Mouse (Mus musculus) adrenal gland, postnatal 14 days (tissue): ENCODE measurements around the gene Nrde2. TPM values are rescaled to one million over a fixed set of nuclear protein-coding genes. Genes with fewer than 3 reads are reported as not detected.

Experiments used
- DNase-seq: peaks from one replicate; pipeline ENCODE4 v3.0.0; 2021; ENCODE audit warnings: mixed read lengths
- total RNA-seq: library from RNA; stranded (reverse); gene quantifications from 2 replicates; pipeline ENCODE4 v1.2.3, GENCODE M21; 2021

Nrde2 gene
- total RNA-seq, 1 experiment from 2014 or later = 13.3 TPM

DNA sequence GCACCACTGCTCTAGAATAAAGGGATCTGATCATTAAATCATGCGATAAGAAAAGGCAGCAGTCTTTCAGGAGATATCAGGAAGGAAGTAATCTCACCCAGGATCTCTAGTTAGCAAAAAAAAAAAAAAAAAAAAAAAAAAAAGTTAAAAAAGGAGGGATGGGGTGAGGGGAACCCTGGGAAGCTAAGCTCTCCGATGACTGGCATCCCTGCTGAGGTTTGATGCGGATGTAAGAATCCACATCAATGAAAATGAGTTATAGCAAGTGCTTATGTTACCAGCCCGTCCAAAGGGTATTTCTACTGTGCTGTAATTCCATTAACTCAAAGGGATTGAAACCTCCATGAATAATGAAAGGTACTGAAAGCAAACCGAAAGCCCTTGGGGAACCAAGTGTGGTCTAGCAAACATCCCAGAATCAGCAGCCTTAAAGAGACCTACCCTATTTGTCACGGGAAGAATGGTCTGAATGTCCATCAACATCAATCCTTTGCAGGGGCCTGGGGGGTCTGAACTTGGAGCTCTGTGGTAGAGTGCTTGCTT is 19.5 kb upstream of the Nrde2 start:
- DNase-seq = no peak

DNA sequence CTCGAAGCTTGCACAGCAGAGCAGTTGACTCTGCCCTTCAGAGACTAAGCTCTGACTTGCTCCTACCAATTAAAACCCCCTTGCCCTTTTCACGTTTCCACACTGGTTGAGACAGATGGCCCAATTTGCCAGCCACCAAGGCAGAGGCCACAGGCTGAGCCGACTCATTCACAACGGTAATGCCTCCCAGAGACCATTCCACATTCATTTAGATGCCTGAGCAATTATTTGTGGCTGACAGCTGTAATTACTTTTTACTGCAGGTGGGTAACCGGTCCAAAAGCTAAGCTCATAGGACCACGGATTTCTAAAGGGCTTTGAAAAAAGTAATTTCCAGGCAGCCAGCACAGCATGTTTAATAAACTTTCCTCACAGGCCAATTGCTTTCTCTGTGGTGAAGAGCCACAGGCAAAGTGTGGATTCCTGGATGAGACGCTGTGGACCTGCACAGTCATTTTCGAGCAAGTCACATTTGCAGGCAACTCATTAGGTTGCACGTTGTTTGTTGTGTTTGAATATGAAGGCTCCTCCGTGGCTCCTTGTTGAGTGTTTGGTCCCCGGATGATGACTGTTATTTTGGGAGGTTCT is 17.1 kb upstream of the Nrde2 start:
- DNase-seq = no peak

DNA sequence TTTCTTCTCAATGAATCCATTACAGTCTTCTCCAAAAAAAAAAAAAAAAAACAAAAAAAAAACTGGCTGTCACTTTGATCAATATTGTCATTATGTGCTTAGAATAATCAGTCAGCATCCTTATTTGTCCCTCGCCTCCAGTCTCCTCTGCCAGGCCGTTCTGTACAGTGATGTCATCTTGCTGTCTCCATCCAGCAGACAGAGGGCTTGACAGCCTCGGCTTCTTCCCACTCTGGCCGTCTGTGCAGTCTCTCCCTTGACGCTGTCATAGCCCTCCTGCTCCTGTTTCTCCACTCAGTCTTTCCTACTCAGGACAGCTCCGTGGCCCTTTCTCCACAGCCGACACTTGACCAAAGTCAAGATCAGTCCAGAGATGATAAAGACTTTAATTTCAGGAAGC is 13.0 kb upstream of the Nrde2 start:
- no peak for DNase-seq

DNA sequence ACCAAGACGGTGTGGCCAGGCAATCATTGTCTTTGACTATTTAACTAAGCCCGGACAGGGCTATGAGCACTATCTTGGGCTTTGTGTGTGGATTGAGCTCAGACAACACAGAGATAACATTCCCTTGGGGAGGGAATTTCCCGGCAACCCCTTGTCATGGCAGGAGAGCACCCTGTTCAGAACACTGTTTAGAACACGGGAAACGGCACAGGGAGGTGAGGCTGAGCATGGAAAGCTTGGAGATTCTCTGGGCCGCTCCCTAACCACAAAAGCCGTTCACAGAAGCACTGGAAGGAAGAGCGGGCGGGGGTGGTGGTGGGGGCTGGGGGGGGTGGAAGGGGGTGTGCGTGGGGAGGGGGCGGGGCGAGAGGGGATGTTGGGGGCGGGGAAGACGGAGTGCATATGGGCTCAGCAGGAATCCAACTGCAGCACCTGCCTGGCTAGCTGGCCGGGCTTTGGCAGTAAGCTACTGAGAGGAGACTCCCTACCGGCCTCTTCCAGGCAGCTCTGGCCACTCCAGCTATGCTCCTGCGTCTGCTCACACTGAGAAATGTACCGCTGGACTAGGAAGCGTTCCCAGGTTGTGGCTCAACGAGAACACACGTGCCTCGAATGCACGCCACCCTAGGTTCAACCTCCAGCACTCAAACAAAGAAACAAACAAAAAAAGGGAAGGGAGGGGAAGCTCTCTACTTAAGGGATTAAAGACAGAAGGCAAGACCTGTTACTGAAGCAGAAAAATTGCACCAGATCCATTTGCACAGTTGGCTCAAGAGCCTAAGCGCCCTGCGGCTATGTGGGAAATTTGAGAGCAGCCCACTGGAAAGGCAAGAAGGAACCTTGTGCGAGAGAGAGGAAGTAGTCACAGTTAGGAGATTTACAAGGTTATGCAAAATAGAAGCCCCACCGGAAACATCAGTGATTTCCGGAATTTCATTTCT is 8.7 kb upstream of the Nrde2 start:
- DNase-seq = peak; percentile 26

DNA sequence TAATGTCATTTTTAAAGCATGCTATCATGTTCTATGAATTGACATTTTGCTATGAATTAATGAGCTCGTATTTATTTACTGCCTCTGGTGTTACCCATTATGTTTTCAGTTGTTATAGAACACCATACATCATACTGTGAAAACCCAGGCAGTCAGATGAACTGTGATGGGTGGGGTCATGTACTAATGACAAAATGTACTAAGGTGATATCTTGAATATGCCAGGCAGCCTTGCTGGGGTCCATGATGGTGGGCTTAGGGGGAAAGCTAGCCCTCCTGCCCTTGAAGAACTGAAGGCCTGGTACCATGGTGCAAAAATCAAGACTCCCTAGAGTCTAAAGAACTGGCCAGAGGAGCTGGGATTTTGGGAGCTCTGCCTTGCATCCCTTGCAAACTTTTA is 8.0 kb upstream of the Nrde2 start:
- DNase-seq = no peak

DNA sequence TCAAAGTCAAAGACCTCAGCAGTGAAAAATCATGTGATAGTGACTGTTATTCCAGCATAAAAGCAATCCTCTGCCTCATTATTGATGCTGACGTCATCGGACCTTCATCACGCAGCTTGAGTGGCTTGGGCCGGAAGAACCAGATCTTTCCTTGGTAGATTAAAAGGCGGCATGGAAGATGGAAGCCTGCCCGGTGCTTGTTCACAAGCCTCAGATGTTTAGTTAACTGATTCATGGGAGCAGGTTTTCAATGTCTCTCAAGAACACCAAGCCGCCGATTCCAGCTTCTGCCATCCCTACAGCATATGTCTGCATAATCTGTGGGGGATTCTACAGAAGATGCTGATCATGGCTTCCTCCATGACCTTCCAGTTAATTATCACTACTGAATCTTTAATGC is 7.5 kb upstream of the Nrde2 start:
- DNase-seq = no peak

DNA sequence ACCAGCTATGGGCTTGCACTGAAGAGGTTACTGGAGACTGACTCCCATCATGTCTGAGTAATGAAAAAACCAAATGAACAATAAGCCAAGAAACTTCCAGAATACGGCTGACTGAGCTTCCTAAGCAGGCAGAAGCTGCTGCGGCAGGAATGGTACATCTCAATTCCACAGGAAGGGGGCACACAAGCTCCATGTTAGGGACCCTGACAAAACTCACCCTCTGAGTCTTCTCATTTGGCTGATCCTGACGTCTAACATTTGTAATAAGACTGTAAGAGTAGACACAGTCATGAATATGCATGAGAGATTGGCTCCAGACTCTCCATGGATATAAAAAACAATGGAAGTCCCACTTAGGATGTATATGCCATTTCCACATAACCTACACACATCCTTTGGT is 6.7 kb upstream of the Nrde2 start:
- DNase-seq = peak; percentile 41

DNA sequence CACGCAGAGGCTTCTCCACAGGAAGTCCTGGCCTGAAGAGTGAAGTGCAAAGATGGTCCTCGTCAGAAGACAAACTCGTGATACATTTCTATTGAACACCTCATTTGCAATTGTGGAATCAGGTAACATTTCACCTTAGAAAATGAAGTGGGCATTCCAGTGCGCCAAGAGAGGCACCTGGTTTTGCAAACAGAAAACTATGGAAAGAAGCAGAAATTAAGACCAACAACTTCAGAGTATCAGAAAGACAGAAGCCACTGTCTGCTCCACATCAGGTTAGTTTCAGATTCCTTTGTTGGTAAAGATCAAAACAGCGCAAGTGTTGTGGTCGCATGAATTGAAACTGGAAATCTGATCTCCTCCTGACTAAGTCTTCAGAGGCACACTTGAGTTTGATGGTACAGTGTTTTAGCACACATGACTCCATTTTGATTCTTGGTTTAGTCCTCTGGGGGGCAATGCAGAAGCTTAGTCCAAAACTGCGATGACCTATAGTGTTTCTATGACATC is 5.6 kb upstream of the Nrde2 start:
- DNase-seq = no peak

DNA sequence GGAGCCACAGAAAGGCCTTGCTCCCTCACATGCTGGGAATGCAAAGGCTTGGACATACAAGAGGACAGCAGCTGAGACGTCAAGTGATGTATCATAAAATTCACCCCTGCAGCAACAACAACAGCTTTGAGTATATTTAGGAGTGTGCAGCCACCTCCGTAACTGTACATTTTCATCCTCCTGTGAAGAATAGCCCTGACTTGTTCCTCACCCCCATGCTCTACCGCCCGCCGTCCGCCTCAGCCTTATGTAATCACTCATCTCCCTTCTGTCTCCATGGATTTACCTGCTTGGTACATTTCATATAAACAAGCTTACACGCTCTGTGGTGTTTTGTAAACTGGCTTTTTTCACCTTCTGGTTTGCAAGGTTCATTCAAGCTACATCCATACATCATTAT is 7.0 kb downstream of the Nrde2 start:
- DNase-seq = no peak

DNA sequence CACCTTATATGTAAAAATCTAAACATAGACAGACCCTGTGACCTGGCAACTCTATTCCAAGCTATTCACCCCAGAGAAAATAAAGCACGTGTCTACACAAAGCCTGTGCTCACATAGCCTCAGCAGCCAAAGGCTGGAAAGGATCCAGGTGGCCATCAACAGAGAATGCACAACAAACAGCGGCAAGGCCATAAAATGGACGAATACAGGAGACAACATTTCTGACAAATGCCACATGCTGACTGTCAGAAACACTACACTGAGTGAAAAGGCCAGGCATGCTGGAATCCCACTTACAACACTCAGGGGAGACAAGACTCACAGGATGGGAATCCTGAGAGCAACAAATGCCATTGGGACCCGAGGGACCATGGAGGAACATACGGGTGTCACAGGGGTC is 15.2 kb downstream of the Nrde2 start:
- DNase-seq = peak; percentile 75

DNA sequence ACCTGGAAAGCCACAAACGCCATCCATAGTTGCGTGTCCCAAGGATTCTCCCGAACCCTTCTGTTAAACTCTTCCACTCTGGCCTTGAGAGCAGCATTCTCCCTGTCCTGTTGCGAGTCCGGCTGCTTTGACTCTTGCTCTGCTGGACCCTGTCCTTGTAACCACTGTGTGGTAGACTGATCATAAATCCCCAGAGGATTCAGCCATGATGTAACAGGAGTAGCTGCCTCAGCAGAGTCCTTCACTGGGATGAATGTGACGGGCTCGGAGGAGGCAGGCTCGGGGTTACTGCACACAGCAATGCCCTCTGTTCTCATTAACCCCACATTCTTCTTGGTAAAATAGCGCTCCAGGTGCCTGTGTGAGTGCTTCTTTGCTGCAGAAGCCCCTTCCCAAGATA is 15.7 kb downstream of the Nrde2 start:
- peak; percentile 77 for DNase-seq

DNA sequence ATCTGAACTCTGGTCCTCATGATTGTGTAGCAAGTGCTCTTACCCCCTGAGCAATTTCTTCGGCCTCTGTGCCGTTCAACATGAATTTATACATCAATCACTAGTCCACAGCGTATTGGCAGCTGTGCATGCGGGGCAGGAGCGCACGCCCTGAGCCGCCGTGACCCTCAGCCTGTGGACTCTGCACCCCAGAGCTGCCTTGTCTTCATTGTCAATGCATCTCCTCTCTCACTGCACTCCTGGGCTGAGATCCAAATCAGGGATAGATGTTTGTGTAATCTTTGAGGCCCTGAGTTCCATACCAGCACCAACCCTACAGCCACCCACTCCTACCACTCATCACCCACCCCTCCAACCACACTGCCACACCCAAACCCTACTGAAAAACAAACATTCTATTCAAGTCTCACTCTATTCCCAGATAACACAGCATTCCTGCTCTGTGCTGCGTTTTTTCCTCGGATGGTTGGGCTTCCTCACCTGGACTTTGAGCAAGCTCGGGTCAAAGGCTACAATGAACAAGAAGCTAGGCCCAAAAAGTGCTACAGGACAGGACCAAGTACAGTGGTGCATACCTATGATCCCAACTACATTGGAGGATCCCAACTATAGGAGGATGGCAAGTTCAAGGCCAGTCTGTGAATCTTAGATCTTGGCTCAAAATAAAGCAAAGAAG is 16.5 kb downstream of the Nrde2 start:
- no peak for DNase-seq

DNA sequence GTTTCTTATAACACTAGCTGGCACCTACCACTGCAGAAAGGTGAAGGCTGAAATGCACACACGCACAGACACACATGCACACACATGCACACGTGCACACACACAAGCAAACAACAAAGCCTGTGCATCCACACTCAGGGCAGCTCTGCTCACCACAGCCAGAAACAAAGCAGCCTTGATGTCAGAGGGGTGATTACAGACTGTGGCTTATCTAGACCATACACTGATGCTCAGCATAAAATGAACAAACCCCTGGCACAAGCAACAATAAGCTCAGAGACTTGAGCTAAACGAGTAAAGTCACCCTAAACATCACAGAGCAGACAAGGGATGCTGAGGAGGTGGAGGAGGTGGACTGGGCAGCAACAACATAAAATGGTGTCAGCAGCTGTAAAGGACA is 24.3 kb downstream of the Nrde2 start:
- DNase-seq = no peak

DNA sequence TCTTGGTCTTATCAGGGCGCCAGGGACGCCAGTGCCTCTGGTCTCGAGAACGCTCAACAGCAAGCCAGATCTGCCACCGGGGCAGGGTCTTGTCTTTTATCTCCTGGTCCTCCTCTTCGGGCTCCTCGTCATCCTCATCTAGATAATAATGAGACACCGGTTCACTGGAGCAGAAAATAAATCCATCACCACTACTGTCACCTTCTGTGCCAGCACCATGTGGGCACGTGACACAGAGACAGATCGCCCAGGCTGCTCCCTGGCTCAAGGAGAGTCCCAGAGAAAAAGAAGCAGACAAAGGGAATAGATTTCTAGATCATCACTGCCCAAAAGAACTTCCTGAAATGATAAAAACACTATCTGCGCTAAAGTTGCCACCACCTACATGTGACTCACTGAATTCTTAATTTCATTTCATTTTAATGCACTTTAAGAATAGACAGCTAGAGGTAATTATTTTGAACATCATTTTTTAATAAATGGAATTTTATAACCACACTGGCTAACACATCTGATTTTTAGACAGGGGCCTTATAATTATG is 25.0 kb downstream of the Nrde2 start:
- DNase-seq = no peak

DNA sequence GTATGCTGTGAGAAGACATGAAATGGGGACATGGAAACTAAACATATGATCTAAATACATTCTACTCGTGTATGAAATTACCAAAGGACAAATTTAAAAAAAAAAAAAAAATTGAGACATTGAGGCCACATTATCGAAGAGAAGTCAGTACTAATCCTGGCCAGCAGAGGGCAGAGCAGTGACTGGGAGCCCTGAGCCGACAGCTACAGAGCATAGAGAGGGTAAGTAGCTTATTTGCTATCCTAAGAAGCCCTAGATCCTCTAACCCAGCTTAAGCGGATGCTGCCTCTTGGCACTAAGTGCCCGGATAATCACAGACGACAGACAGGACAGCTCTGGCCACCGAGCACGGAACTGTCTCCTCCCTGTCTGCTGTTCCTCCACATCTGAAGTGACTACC is 27.8 kb downstream of the Nrde2 start:
- peak; percentile 83 for DNase-seq

DNA sequence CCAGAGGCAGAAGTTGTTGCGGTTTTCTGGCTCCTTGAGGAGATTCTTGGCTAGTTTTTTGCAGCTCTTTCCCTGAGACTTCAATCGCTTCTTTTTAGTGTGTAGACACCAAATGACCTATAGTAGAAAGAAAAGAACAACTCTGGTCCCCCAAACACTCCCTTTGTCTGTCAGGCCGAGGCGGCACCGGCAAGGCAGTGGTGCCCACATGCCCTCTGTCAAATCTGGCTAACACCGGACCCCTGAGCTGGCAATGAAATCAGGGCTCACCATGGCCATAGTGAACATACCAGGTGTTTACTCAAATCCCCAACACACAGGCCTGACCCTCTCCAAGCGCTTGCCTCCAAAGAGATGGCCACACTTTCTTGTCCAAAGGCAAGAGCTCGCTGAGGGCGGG is 28.3 kb downstream of the Nrde2 start:
- DNase-seq = no peak

DNA sequence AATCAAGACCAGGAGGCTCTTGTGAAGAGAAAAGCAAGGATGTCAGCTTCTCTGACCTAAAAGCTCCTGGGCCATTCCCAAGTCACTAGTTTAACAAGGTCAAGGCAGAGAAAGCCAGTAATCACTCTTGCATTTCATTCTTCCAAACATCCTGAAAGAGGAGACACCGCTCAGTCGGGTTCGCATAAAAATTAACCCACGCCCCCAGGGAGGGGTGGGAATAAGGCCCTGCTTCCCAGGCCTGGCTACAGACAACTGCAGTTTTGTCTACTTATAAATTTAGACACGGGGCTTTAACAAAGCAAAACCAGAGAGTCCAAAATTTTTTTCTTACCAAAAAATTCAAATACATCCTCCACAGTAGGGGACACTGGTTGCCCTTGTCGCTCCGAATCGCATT is 30.5 kb downstream of the Nrde2 start:
- no peak for DNase-seq

DNA sequence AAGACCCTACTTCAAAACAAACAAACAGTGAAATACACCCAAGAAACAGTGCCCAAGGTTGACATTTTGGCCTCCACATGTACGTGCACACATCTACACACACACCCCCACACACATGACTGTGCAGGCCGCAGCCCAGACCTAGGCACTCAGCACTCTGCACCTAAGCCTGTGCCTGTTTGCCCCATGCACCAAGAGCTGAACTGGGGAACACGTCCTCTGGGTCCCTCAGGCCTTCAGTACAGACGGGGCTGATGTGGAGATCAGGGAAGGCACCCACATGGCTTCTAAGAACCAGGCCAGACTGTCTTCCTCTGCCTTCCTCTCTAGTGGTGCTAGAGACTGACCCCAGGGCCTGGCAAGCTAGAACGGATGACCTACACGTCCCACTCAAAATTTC is 30.9 kb downstream of the Nrde2 start:
- no peak for DNase-seq

DNA sequence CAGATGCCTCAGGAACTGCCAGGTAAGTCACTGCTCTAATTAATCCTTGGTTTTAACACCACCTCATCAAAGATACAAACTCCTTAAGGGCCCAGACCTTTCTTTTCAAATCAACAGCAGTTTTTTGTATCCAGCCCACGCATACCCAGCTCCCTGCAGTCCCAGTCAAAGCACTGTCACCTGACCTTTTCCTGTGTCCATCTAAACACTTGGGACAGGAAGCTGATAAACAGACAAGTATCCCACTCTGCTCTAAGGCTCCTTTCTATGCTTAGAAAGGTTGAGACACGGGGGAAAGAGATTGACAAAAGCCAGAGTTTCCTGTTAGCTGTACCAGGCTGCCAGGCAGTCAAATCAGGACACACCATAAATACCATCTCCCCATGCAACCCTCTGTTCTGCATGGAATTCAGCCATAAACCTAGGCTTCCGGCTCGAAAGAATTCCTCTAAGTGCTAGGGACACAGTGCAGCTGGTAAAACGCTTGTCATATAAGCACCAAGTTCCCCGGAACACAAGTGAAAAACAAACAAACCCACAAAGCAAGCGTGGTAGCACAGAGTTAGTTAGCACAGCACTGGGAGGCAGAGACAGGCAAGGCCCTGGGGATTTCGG is 31.5 kb downstream of the Nrde2 start:
- DNase-seq = no peak

DNA sequence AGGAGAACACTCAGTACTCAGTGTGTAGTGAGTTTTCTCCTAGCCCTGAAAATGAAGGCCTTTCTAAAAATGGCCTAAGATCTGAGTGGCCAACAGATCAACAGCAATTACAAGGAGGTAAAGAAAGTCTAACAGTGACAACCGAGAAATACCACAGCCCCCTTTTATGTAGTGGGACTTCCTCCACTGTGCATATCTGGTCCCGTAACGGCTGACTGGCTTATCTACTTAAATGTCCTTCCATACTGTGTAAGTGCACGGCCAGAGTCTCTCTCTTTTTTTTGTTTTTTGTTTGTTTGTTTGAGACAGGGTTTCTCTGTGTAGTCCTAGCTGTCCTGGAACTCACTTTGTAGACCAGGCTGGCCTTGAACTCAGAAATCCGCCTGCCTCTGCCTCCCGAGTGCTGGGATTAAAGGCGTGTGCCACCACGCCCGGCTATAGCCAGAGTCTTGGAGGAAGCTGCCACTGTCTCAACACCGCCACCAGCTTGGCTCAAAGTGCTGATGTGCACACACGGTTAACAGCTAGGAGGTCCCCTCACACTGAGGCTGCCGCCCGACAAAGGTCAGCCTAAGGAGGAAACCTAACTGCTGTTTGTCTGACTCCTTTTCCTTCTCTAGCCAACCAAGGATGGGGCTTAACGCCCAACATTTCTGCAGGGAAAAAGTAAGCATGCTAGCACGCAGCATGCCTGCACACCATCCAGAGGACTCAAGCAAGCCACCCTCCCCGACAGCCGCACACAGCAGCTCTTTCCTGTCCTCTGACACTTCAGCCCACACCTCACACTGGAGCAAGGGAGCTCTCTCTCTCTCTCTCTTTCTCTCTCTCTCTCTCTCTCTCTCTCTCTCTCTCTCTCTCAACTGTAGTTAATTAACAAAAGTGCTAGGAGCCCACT is 32.2 kb downstream of the Nrde2 start:
- no peak for DNase-seq
